Mouse (Mus musculus): ENCODE results near the gene Lima1.
"Not testable (repeated sequence)": the region's sequence is repeated elsewhere in the genome, so short reads cannot be mapped to it uniquely, and the experiment has no call there.

Gene Lima1

GRCm38 (mm10) chr15:99834681-99835080 lies 40.6 kb downstream of the Lima1 start:
- in situ Hi-C loops (cut with MseI, MboI), result no loop called here

- in situ Hi-C loops (cut with MseI, MboI), result no loop called here
These were observed 41.4 kb downstream of the Lima1 start for GRCm38 (mm10) chr15:99833648-99834454.

- in situ Hi-C loops (cut with MseI, MboI), result no loop called here
These were observed 43.7 kb downstream of the Lima1 start for GRCm38 (mm10) chr15:99831535-99831934.

- in situ Hi-C loops (cut with MseI, MboI), result no loop called here
These were observed 47.2 kb downstream of the Lima1 start for GRCm38 (mm10) chr15:99828061-99828460.

GRCm38 (mm10) chr15:99826210-99826888 lies 48.9 kb downstream of the Lima1 start:
- in situ Hi-C loops (cut with MseI, MboI), result no loop called here

- in situ Hi-C loops (cut with MseI, MboI), result no loop called here
These were observed 50.0 kb downstream of the Lima1 start for GRCm38 (mm10) chr15:99825211-99825610.

- in situ Hi-C loops (cut with MseI, MboI), result no loop called here
These were observed 51.8 kb downstream of the Lima1 start for GRCm38 (mm10) chr15:99823322-99823898.

- in situ Hi-C loops (cut with MseI, MboI), result not testable (repeated sequence)
These were observed 52.8 kb downstream of the Lima1 start for GRCm38 (mm10) chr15:99822501-99822900.

GRCm38 (mm10) chr15:99819621-99820279 lies 55.5 kb downstream of the Lima1 start:
- in situ Hi-C loops (cut with MseI, MboI), result no loop called here

GRCm38 (mm10) chr15:99819109-99819440 lies 56.2 kb downstream of the Lima1 start:
- in situ Hi-C loops (cut with MseI, MboI), result no loop called here

GRCm38 (mm10) chr15:99818321-99819108 lies 56.7 kb downstream of the Lima1 start:
- in situ Hi-C loops (cut with MseI, MboI), result no loop called here

- in situ Hi-C loops (cut with MseI, MboI), result no loop called here
These were observed 57.7 kb downstream of the Lima1 start for GRCm38 (mm10) chr15:99817343-99818235.

- in situ Hi-C loops (cut with MseI, MboI), result no loop called here
These were observed 59.3 kb downstream of the Lima1 start for GRCm38 (mm10) chr15:99815999-99816398.

GRCm38 (mm10) chr15:99814554-99815260 lies 60.5 kb downstream of the Lima1 start:
- in situ Hi-C loops (cut with MseI, MboI), result no loop called here

- in situ Hi-C loops (cut with MseI, MboI), result no loop called here
These were observed 61.6 kb downstream of the Lima1 start for GRCm38 (mm10) chr15:99813639-99814038.

- in situ Hi-C loops (cut with MseI, MboI), result no loop called here
These were observed 63.2 kb downstream of the Lima1 start for GRCm38 (mm10) chr15:99812097-99812496.

- in situ Hi-C loops (cut with MseI, MboI), result no loop called here
These were observed 67.2 kb downstream of the Lima1 start for GRCm38 (mm10) chr15:99807776-99808735.

GRCm38 (mm10) chr15:99806171-99806570 lies 69.1 kb downstream of the Lima1 start:
- in situ Hi-C loops (cut with MseI, MboI), result no loop called here

GRCm38 (mm10) chr15:99805673-99806072 lies 69.6 kb downstream of the Lima1 start:
- in situ Hi-C loops (cut with MseI, MboI), result no loop called here
